Mouse (Mus musculus): ENCODE results near the gene Zmynd15. TPM values are rescaled to one million over a fixed set of nuclear protein-coding genes. Genes with fewer than 3 reads are reported as not detected.
"Not testable (repeated sequence)": the region's sequence is repeated elsewhere in the genome, so short reads cannot be mapped to it uniquely, and the experiment has no call there.

Zmynd15 gene
- polyA plus RNA-seq (2014; fragmentation: Nextera tagmentation; extraction: Ambion mirVana), result 0.50 and 0.95 TPM in 2 replicates

- H3K27me3 ChIP-seq (ENCODE audit: control insufficient read depth, insufficient read depth, low read length), result peaks cover 45% of the 10 kb centered on the region
- peak within 1 kb of the TSS; percentile 36 for H3K4me3 ChIP-seq (replicated peaks; ENCODE audit: low read length)
- H3K36me3 ChIP-seq (replicated peaks; ENCODE audit: control insufficient read depth, insufficient read depth), result peaks cover 5% of the 10 kb centered on the region; the same call in 1 of the 2 replicates
- peak within 1 kb of the TSS; percentile 64 for H3K4me2 ChIP-seq (replicated peaks)
- H3K27ac ChIP-seq, result no peak within 1 kb of the TSS
- ATAC-seq (ENCODE audit: low FRiP score) (no peak), DNase-seq (ENCODE audit: low spot score) (no peak)
- H3K4me1 ChIP-seq (replicated peaks; ENCODE audit: control insufficient read depth, insufficient read depth, low read length), result no peaks in the 10 kb centered on the region; the same call in 1 of the 2 replicates
- H3K9me3 ChIP-seq (ENCODE audit: control insufficient read depth, low read length), result no peaks in the 10 kb centered on the region
- 25% methylated on average over 29 of the region's 32 CpGs for WGBS
- peak within 1 kb of the TSS; percentile 51 for H3K9ac ChIP-seq
Measured at GRCm38 (mm10) chr11:70458688-70459600, at the start of gene Zmynd15. Zmynd15 (plus strand) TSS chr11:70459433.

GRCm38 (mm10) chr11:70409594-70410296 lies 49.5 kb upstream of the Zmynd15 start, which contains the start of gene Pelp1:
Pelp1 (minus strand) TSS chr11:70410031.
- Histone ChIP-seq H3K4me1 (replicated peaks; ENCODE audit: control insufficient read depth, insufficient read depth, low read length) (peaks cover 17% of the 10 kb centered on the region), H3K27ac (peak within 1 kb of the TSS; percentile 39), H3K36me3 (replicated peaks; ENCODE audit: control insufficient read depth, insufficient read depth) (peaks cover 8% of the 10 kb centered on the region; the same call in 1 of the 2 replicates), H3K9me3 (ENCODE audit: control insufficient read depth, low read length) (no peaks in the 10 kb centered on the region), H3K9ac (peak within 1 kb of the TSS; percentile 95), H3K4me3 (replicated peaks; ENCODE audit: low read length) (peak within 1 kb of the TSS; percentile 90), H3K4me2 (replicated peaks) (peak within 1 kb of the TSS; percentile 94), H3K27me3 (ENCODE audit: control insufficient read depth, insufficient read depth, low read length) (no peaks in the 10 kb centered on the region)
- ATAC-seq (ENCODE audit: low FRiP score), result peak; percentile 98
- peak; percentile 95 for DNase-seq (ENCODE audit: low spot score)
- under 1% methylated on average over 59 of the region's 59 CpGs for WGBS

GRCm38 (mm10) chr11:70410297-70410643 lies 49.0 kb upstream of the Zmynd15 start:
- no peaks in the 10 kb centered on the region for H3K27me3 ChIP-seq (ENCODE audit: control insufficient read depth, insufficient read depth, low read length)
- H3K4me2 ChIP-seq (replicated peaks), result peak overlapping the region; percentile 94
- peak overlapping the region; percentile 90 for H3K4me3 ChIP-seq (replicated peaks; ENCODE audit: low read length)
- DNase-seq (ENCODE audit: low spot score) (no peak), ATAC-seq (ENCODE audit: low FRiP score) (no peak)
- peak overlapping the region; percentile 95 for H3K9ac ChIP-seq
- no peaks in the 10 kb centered on the region for H3K9me3 ChIP-seq (ENCODE audit: control insufficient read depth, low read length)
- WGBS, result 63% methylated on average over 6 of the region's 6 CpGs
- H3K36me3 ChIP-seq (replicated peaks; ENCODE audit: control insufficient read depth, insufficient read depth), result peaks cover 3% of the 10 kb centered on the region; the same call in 1 of the 2 replicates
- peaks cover 17% of the 10 kb centered on the region for H3K4me1 ChIP-seq (replicated peaks; ENCODE audit: control insufficient read depth, insufficient read depth, low read length)
- H3K27ac ChIP-seq, result peak overlapping the region; percentile 39

GRCm38 (mm10) chr11:70412591-70412990 lies 46.6 kb upstream of the Zmynd15 start:
- Histone ChIP-seq H3K9me3 (ENCODE audit: control insufficient read depth, low read length) (no peaks in the 10 kb centered on the region), H3K9ac (no peak overlapping the region), H3K4me2 (replicated peaks) (no peak overlapping the region), H3K36me3 (replicated peaks; ENCODE audit: control insufficient read depth, insufficient read depth) (no peaks in the 10 kb centered on the region), H3K4me1 (replicated peaks; ENCODE audit: control insufficient read depth, insufficient read depth, low read length) (peaks cover 17% of the 10 kb centered on the region), H3K27me3 (ENCODE audit: control insufficient read depth, insufficient read depth, low read length) (no peaks in the 10 kb centered on the region), H3K27ac (no peak overlapping the region), H3K4me3 (replicated peaks; ENCODE audit: low read length) (no peak overlapping the region)
- ATAC-seq (ENCODE audit: low FRiP score), result no peak
- 79% methylated on average over 5 of the region's 5 CpGs for WGBS
- no peak for DNase-seq (ENCODE audit: low spot score)

GRCm38 (mm10) chr11:70413961-70414360 lies 45.3 kb upstream of the Zmynd15 start:
- H3K4me3 ChIP-seq (replicated peaks; ENCODE audit: low read length), result no peak overlapping the region
- DNase-seq (ENCODE audit: low spot score) (peak; percentile 90), ATAC-seq (ENCODE audit: low FRiP score) (no peak)
- H3K9ac ChIP-seq, result no peak overlapping the region
- H3K27ac ChIP-seq, result no peak overlapping the region
- H3K9me3 ChIP-seq (ENCODE audit: control insufficient read depth, low read length), result no peaks in the 10 kb centered on the region
- no peaks in the 10 kb centered on the region for H3K36me3 ChIP-seq (replicated peaks; ENCODE audit: control insufficient read depth, insufficient read depth)
- H3K4me1 ChIP-seq (replicated peaks; ENCODE audit: control insufficient read depth, insufficient read depth, low read length), result peaks cover 5% of the 10 kb centered on the region
- H3K27me3 ChIP-seq (ENCODE audit: control insufficient read depth, insufficient read depth, low read length), result no peaks in the 10 kb centered on the region
- 6% methylated on average over 3 of the region's 3 CpGs for WGBS
- no peak overlapping the region for H3K4me2 ChIP-seq (replicated peaks)

- no peaks in the 10 kb centered on the region for H3K9me3 ChIP-seq (ENCODE audit: control insufficient read depth, low read length)
- no peak for ATAC-seq (ENCODE audit: low FRiP score)
- no peak for DNase-seq (ENCODE audit: low spot score)
- WGBS, result 66% methylated on average over 4 of the region's 4 CpGs
- no peak overlapping the region for H3K27ac ChIP-seq
- no peaks in the 10 kb centered on the region for H3K27me3 ChIP-seq (ENCODE audit: control insufficient read depth, insufficient read depth, low read length)
- no peaks in the 10 kb centered on the region for H3K36me3 ChIP-seq (replicated peaks; ENCODE audit: control insufficient read depth, insufficient read depth)
- no peak overlapping the region for H3K4me2 ChIP-seq (replicated peaks)
- no peaks in the 10 kb centered on the region for H3K4me1 ChIP-seq (replicated peaks; ENCODE audit: control insufficient read depth, insufficient read depth, low read length)
- no peak overlapping the region for H3K4me3 ChIP-seq (replicated peaks; ENCODE audit: low read length)
- H3K9ac ChIP-seq, result no peak overlapping the region
Measured at GRCm38 (mm10) chr11:70418199-70418598, 41.0 kb upstream of the Zmynd15 start.

GRCm38 (mm10) chr11:70419486-70419885 lies 39.7 kb upstream of the Zmynd15 start:
- Histone ChIP-seq H3K9me3 (ENCODE audit: control insufficient read depth, low read length) (no peaks in the 10 kb centered on the region), H3K4me2 (replicated peaks) (no peak overlapping the region), H3K36me3 (replicated peaks; ENCODE audit: control insufficient read depth, insufficient read depth) (no peaks in the 10 kb centered on the region), H3K4me1 (replicated peaks; ENCODE audit: control insufficient read depth, insufficient read depth, low read length) (no peaks in the 10 kb centered on the region), H3K27me3 (ENCODE audit: control insufficient read depth, insufficient read depth, low read length) (no peaks in the 10 kb centered on the region), H3K4me3 (replicated peaks; ENCODE audit: low read length) (no peak overlapping the region), H3K9ac (no peak overlapping the region), H3K27ac (no peak overlapping the region)
- 78% methylated on average over 5 of the region's 5 CpGs for WGBS
- no peak for ATAC-seq (ENCODE audit: low FRiP score)
- DNase-seq (ENCODE audit: low spot score), result no peak

- H3K27me3 ChIP-seq (ENCODE audit: control insufficient read depth, insufficient read depth, low read length); H3K4me1 ChIP-seq (replicated peaks; ENCODE audit: control insufficient read depth, insufficient read depth, low read length); H3K9ac ChIP-seq; H3K9me3 ChIP-seq (ENCODE audit: control insufficient read depth, low read length); ATAC-seq (ENCODE audit: low FRiP score); H3K27ac ChIP-seq; DNase-seq (ENCODE audit: low spot score); H3K4me3 ChIP-seq (replicated peaks; ENCODE audit: low read length); H3K36me3 ChIP-seq (replicated peaks; ENCODE audit: control insufficient read depth, insufficient read depth); H3K4me2 ChIP-seq (replicated peaks): not testable (repeated sequence)
- 74% methylated on average over 6 of the region's 6 CpGs for WGBS
Measured at GRCm38 (mm10) chr11:70426598-70426997, 32.6 kb upstream of the Zmynd15 start.

- peaks cover 13% of the 10 kb centered on the region for H3K4me1 ChIP-seq (replicated peaks; ENCODE audit: control insufficient read depth, insufficient read depth, low read length)
- peaks cover 12% of the 10 kb centered on the region for H3K36me3 ChIP-seq (replicated peaks; ENCODE audit: control insufficient read depth, insufficient read depth)
- H3K4me3 ChIP-seq (replicated peaks; ENCODE audit: low read length), result peak overlapping the region; percentile 77
- 23% methylated on average over 5 of the region's 5 CpGs for WGBS
- H3K9me3 ChIP-seq (ENCODE audit: control insufficient read depth, low read length), result no peaks in the 10 kb centered on the region
- no peaks in the 10 kb centered on the region for H3K27me3 ChIP-seq (ENCODE audit: control insufficient read depth, insufficient read depth, low read length)
- ATAC-seq (ENCODE audit: low FRiP score) (no peak), DNase-seq (ENCODE audit: low spot score) (no peak)
- peak overlapping the region; percentile 91 for H3K27ac ChIP-seq
- peak overlapping the region; percentile 88 for H3K9ac ChIP-seq
- peak overlapping the region; percentile 71 for H3K4me2 ChIP-seq (replicated peaks)
Measured at GRCm38 (mm10) chr11:70431574-70431973, 27.7 kb upstream of the Zmynd15 start.

All from hindbrain, embryonic 14.5 days (tissue).